Mouse (Mus musculus): ENCODE data around the gene Slc30a7.
A peak's percentile ranks its signal among the peaks of the same experiment; 100 is the strongest.
"Not testable (repeated sequence)": the region's sequence is repeated elsewhere in the genome, so short reads cannot be mapped to it uniquely, and the experiment has no call there.

Slc30a7 gene

GRCm38 (mm10) chr3:115944376-115944775, 62.8 kb downstream of the Slc30a7 start:
- DNase-seq: no peak

GRCm38 (mm10) chr3:115941464-115941863, 65.7 kb downstream of the Slc30a7 start:
- DNase-seq: no peak

GRCm38 (mm10) chr3:115940510-115940909, 66.7 kb downstream of the Slc30a7 start:
- DNase-seq: no peak

GRCm38 (mm10) chr3:115937807-115938206, 69.4 kb downstream of the Slc30a7 start:
- no peak for DNase-seq

GRCm38 (mm10) chr3:115936734-115937599, 70.2 kb downstream of the Slc30a7 start:
- peak; percentile 34 to 36 for DNase-seq

- no peak for DNase-seq
These were observed 73.7 kb downstream of the Slc30a7 start for GRCm38 (mm10) chr3:115933293-115934186.

- no peak for DNase-seq
These were observed 75.5 kb downstream of the Slc30a7 start for GRCm38 (mm10) chr3:115931701-115932100.

- no peak for DNase-seq
These were observed 80.7 kb downstream of the Slc30a7 start for GRCm38 (mm10) chr3:115926531-115926930.

GRCm38 (mm10) chr3:115924401-115925190, 82.6 kb downstream of the Slc30a7 start:
- peak in 1 of 2 experiments; percentile 24 for DNase-seq

- not testable (repeated sequence) for DNase-seq
These were observed 99.8 kb downstream of the Slc30a7 start for GRCm38 (mm10) chr3:115907406-115907805.

- no peak for DNase-seq
These were observed 101.6 kb downstream of the Slc30a7 start for GRCm38 (mm10) chr3:115905567-115905966.

- no peak for DNase-seq
These were observed 102.1 kb downstream of the Slc30a7 start for GRCm38 (mm10) chr3:115905067-115905466.

GRCm38 (mm10) chr3:115902301-115902956, 104.8 kb downstream of the Slc30a7 start:
- no peak for DNase-seq

GRCm38 (mm10) chr3:115898354-115898948, 108.8 kb downstream of the Slc30a7 start:
- DNase-seq: no peak

- DNase-seq: no peak
These were observed 114.0 kb downstream of the Slc30a7 start for GRCm38 (mm10) chr3:115893166-115893565.

GRCm38 (mm10) chr3:115892341-115892740, 114.9 kb downstream of the Slc30a7 start:
- DNase-seq: no peak

All from lung, adult 18-20 months (tissue).